In genomic region chr10:85382981-85383380, GRCm38 (mm10) we compare ENCODE assay signal across 27 mouse cellular contexts.
"Had no signal": no experiment of that assay in that cellular context is flagged by ENCODE, and none has a peak within 500 bp of the region (broad histone marks: within the 10 kb centered on the region; RNA-seq: fewer than 3 reads in every experiment).

No protein-coding gene starts in this region.

- ATAC-seq: hindbrain, postnatal 0 days; inflammation-experienced regulatory T-cells, adult 6 months; intestine, embryonic 15.5 days; intestine, postnatal 0 days had no signal

- H3K27ac ChIP-seq: heart, adult 2 months; heart, embryonic 13.5 days; heart, embryonic 15.5 days; hindbrain, embryonic 13.5 days; hindbrain, embryonic 15.5 days; hindbrain, postnatal 0 days; intestine, embryonic 15.5 days; limb, embryonic 10.5 days; limb, embryonic 12.5 days; liver, embryonic 13.5 days; liver, embryonic 15.5 days had no signal

- H3K9me3 ChIP-seq: heart, embryonic 13.5 days; heart, embryonic 15.5 days; hindbrain, embryonic 13.5 days; hindbrain, embryonic 15.5 days; intestine, embryonic 15.5 days; limb, embryonic 10.5 days; limb, embryonic 12.5 days; liver, embryonic 13.5 days; liver, embryonic 15.5 days had no signal

- H3K4me2 ChIP-seq: heart, embryonic 11.5 days; heart, embryonic 13.5 days; heart, embryonic 15.5 days; hindbrain, embryonic 13.5 days; hindbrain, embryonic 15.5 days; intestine, embryonic 15.5 days; limb, embryonic 12.5 days; liver, embryonic 11.5 days; liver, embryonic 13.5 days; liver, embryonic 15.5 days had no signal

- H3K4me1 ChIP-seq: limb, embryonic 12.5 days had no signal

- H3K36me3 ChIP-seq: heart, embryonic 13.5 days; heart, embryonic 15.5 days; hindbrain, embryonic 13.5 days; hindbrain, embryonic 15.5 days; intestine, embryonic 15.5 days; limb, embryonic 10.5 days; limb, embryonic 12.5 days; liver, embryonic 13.5 days; liver, embryonic 15.5 days had no signal

- DNase-seq: gastrocnemius, postnatal 14 days; gastrocnemius, postnatal 36 days; heart, adult 11 months; heart, adult 2 months; heart, postnatal 14 days; heart, postnatal 36 days; kidney, adult 18-20 months; kidney, adult 8-10 months; kidney, postnatal 14 days; kidney, postnatal 36 days; layer of hippocampus, adult 9-11 months; layer of hippocampus, postnatal 36 days; liver; liver, embryonic 13.5 days had no signal

- H3K9ac ChIP-seq: heart, embryonic 13.5 days; heart, embryonic 15.5 days; hindbrain, embryonic 13.5 days; hindbrain, embryonic 15.5 days; intestine, embryonic 15.5 days; limb, embryonic 12.5 days; liver, embryonic 13.5 days; liver, embryonic 15.5 days had no signal

- H3K4me3 ChIP-seq: heart, adult 2 months; heart, embryonic 13.5 days; heart, embryonic 15.5 days; hindbrain, embryonic 13.5 days; hindbrain, embryonic 15.5 days; intestine, embryonic 15.5 days; limb, embryonic 10.5 days; limb, embryonic 12.5 days; liver, embryonic 13.5 days; liver, embryonic 15.5 days had no signal

- H3K27me3 ChIP-seq: hindbrain, embryonic 15.5 days had no signal
